Mouse (Mus musculus) testis, postnatal 10 days (tissue): ENCODE data around the gene Nxf1.

ENCODE experiments used
- DNase-seq: peaks from one replicate; pipeline ENCODE4 v3.0.0; 2021; ENCODE audit warnings: low spot score

Nxf1 gene

GRCm38 (mm10) chr19:8770567-8771270, 13.8 kb downstream of the Nxf1 start, which contains the start of gene Tmem223:
Gene Tmem223, plus strand, starts transcription at chr19:8770996.
- peak; percentile 84 for DNase-seq

- DNase-seq, result no peak
Measured at GRCm38 (mm10) chr19:8772996-8773395, 16.1 kb downstream of the Nxf1 start.

DNA sequence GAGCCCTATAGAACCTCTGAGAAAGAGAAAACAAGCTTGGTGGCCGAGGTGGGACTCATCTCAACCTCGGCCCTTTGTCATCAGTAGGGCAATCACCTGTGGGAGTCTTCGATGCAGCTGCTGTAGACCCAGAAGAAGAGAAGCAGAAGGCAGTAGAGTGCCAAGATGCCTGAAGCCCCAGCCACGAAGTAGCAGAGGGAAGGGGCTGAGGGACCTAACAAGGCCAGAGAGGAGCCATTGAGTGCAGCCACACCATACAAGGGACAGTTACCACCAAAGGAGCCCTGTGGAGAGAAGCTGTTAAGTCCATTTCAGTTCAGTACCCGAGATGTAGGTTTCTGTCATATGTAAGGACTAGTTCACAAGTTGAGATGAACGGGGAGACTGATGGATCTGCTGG, 16.5 kb downstream of the Nxf1 start:
- DNase-seq, result no peak

GRCm38 (mm10) chr19:8774086-8774835, 17.4 kb downstream of the Nxf1 start, which contains the start of gene Tmem179b:
Gene Tmem179b, minus strand, starts transcription at chr19:8774467.
- peak; percentile 98 for DNase-seq

GRCm38 (mm10) chr19:8774951-8775421, 18.1 kb downstream of the Nxf1 start:
- DNase-seq, result peak; percentile 63

DNA sequence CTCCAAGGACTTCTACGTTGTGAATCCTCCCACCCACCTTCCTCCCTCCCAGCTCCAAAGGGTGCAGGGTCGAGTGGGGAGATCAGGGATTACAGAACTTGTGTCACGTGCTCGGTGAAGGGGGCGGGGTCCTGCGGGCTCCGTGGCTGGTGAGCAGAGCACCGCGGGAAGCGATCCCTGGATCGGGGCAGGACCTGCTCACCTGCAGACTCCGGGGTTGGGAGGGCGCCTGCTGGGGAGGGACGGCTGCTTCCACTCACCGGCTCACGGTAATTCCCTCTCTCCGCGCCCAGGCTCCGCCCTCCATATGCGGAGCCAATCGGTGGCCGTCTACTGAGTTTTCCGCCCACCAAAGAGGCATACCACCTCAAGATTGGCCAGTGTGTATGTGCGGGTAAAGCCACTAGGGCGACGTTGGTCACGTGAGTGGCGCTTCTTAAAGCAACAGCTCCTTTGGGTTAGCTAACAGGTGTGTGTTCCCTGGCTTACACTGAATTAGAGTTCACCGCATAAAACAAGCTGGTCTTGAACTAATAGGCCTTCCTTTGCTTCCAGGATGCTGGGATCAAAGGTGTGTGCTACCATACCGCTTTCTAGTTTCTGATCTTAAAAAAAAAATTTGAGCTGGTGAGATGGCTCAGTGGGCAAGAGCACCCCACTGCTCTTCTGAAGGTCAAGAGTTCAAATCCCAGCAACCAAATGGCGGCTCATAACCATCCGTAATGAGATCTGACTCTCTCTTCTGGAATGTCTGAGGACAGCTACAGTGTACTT, 29.3 kb downstream of the Nxf1 start, which contains the start of gene Taf6l:
Gene Taf6l, minus strand, starts transcription at position 410 of the 774 bp plus-strand sequence.
- DNase-seq, result peak; percentile 87

DNA sequence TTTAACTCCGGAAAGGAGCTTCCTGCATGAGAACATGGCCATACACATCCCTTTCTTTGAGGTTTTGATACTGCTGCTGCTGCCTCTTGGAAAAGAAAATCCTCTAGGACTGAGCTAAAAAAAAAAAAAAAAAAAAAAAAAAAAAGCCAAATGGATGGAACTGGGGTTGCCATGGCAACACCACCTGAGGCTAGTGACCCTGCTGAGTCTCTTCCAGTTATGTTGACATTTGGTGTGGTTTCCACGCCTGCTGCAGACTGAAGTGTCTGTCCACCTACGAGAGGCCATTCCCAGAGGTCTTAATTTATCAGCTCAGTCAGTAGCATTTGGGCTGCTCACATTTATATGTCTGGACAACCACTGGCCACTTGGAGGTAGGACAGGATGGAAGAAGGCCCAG, 31.6 kb downstream of the Nxf1 start:
- no peak for DNase-seq

DNA sequence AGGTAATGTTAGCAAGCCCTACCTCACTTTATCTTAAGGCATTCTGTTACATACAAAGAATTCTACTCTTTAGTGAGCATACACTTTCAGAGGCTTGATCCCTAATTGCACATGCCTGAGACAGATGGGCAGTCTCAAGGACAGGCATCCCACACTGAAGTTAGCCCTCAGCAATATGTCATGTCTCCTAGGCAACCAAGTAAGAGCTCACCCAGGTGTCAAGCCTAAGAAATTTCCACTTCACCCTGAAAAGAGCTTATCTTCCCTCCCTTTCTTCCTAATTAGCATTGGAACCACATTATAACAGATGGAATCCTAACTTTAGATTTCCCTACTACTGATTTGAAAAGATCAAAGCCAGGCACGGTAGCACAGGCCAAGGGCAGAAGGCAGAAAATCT, 32.3 kb downstream of the Nxf1 start:
- DNase-seq, result no peak

DNA sequence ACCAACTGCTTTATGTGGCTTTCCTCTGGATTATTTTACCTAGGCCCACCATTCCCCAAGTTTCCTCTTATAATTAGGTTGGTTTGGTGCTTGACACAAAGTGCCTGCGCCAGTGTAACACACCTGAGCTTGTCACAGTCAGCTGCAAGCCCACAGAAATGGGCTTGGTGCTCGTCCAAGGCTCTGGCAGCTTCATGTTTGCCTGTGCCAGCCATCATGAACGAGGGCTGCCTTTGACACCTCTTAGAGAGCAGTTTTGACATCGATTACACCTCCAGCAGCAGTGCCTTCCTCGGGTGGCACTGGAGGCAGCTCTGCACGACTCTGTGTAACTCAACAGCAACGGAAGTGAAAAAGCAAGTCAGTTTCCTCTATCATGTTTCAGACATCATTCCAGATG, 33.3 kb downstream of the Nxf1 start:
- no peak for DNase-seq

DNA sequence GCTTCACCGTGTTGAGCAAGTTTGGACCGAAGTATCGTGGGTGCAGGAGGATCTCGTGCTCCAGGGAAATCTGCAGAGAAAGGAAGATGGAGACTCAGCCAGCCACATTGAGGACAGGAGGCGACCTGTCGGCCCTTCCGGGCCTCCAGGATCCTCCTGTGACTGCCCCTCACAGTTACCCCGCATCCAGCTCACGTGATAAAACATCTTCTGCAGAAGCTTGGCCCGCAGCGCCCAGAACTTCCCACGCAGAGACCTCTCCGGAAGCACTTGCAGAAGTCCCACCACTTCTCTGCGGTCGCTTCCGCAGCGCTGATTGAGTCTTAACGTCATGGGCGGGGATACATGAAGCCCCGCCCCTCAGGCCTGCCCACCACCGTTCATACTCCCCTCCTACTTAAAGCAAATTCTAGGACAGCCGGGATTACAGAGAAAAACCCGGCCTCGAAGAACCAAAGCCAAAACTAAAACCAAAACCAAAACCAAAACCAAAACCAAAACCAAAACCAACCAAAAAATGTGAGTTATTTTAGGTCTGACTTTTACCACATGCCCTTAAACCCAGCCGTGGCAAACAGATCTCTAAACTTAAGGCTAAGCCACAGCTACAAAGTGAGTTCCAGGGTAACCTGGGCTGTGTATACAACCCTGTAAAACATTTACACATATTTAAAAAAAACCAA, 41.5 kb downstream of the Nxf1 start, which contains the start of gene Polr2g:
Gene Polr2g, minus strand, starts transcription at position 314 of the 683 bp plus-strand sequence.
- peak; percentile 92 for DNase-seq

- no peak for DNase-seq
Measured at GRCm38 (mm10) chr19:8798947-8799315, 42.1 kb downstream of the Nxf1 start.

DNA sequence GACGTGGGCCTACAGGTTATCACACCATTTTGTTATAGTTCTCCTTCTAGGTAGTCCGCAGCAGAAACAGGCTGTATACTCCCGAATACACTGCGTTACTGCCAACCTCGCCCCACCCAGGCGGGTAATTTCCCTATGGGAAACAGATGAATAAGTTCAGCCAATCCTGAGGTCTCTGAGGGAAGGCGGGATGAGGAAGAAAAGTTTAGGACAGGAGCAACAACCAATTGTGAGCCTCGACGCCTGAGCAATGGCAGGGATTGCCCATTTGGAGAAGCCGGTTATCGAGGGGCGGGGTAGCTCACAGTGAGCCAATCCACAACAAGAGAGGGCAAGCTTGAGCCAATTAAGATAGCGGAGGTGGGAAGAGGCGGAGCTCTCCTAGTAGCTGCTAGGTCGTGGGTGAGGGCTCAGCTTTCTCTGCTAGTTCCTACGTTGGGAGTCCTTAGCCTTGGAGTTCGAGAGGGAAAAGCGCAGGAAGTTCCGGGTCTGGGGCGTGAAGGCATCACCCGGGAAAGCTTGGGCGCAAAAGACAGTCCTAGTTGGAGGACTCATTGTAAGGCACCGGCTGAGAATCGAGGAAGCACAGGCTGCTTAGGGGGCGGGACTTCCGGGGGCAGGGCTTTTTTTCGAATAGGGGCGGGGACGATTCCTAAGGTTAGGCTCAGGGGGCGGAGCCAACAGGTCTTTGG, 45.4 kb downstream of the Nxf1 start, which contains the start of gene Zbtb3:
Gene Zbtb3, plus strand, starts transcription at position 426 of the 692 bp plus-strand sequence.
- peak; percentile 92 for DNase-seq

DNA sequence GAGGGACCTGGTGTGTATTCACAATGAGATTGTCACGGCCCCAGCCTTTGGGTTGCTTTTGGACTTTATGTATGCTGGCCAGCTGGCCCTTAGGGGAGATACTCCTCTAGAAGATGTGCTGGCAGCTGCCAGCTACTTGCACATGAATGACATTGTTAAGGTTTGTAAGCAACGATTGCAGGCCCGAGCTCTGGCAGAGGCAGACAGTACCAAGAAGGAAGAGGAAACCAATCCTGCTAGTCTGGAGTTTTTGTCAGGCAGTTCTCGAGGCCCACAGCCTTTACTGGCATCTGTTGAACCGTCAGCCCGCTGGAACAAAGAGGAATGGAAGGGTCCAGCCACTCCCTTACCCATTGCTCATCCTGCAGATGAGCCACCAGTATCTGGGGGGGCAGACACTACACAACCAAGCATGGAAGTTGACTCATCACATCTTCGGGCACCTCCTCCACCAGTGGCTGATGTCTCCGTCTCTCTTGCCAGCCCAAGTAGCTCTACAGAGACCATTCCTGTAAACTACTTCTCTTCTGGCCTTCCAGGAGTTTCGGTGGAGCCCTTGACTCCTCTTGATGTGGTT, 46.4 kb downstream of the Nxf1 start:
- DNase-seq, result no peak

DNA sequence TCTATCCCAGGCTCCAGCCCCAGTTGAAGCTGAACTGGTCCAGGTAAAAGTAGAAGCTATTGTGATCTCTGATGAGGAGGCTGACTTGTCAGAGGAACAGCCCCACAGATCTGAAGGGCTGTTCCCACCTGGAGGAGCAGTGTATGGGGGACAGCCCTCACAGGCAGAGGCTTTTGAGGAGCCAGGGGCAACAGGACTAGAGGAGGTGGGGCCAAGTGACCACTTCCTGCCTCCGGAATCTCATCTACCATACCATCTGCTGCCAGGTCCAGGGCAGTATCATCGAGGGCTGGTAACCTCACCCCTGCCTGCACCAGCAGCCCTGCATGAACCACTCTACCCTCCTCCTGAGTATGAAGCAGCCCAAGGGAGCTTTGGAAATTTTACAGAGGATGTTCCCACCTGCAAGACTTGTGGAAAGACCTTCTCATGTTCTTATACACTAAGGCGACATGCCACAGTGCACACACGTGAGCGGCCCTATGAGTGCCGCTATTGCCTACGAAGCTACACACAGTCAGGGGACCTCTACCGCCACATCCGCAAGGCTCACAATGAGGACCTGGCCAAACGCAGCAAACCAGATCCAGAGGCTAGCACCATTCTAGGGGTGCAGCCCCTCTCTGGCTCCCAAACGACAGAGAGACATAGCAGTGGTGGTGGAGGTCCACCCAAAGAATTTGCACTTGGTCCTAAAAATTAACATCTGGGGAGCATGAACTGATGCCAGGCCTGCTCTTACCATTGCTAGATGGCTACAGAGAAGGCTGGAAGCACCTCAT, 47.2 kb downstream of the Nxf1 start:
- no peak for DNase-seq

GRCm38 (mm10) chr19:8806810-8807209, 49.9 kb downstream of the Nxf1 start:
- DNase-seq, result no peak

DNA sequence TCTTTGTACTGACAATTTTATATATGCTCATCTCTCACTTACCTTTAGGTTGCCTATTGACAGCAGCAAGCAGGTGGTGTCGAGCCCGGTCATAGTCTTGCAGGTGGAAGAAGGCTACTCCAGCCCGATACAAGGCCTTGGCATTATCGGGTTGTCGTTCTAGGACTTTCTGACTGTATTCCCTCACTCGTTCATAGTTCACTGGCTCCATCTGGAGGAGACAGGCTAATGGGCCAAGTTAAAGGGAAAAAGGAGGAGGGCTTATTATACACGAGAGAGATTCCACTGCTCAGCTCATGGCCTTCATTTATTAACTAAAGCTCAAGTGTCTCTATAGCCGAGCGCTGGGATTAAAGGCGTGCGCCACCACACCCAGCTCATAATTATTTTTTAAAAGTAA, 58.9 kb downstream of the Nxf1 start:
- no peak for DNase-seq

DNA sequence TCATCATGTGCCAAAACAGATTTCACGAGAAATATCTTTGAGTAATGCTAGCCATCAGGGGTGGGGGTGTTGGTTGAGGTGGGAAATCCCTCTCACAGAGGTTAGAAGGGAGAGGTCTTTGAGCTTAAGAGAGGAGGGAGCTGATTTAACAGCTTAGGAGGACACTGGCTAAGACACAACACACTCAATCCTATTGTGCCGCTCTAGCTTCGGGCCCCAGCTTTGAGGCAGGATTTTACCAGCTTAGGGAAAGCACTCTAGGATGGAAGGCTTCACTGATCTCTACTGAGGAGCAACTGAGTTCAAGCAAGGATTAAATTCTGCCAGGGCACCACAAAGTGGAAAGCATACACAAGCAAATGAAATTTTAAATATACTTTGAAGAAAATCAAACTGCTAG, 60.1 kb downstream of the Nxf1 start:
- no peak for DNase-seq

DNA sequence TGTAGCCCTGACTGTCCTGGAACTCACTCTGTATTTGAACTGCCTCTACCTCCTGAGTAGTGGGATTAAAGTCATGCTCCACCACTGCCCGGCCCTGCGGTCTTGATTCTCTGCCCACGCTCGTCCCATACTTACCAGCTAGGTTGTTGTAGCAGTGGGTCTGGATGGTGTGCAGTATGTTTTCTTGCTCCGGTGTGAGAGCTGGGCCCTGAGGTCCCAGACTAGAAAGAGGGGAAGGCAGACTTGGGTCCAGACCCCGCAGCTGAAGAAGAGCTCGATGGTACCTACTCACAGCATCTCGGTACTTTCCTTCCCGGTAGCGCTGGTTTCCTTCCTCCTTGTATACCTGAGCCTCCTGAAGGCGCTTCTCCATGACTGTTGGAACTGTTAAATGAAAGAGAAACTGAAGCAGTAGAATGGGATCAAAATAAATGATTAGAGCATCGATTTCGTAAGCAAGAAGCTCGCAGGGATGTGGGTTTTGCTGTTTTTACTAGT, 61.5 kb downstream of the Nxf1 start:
- no peak for DNase-seq

GRCm38 (mm10) chr19:8818801-8819595, 62.1 kb downstream of the Nxf1 start, which contains the start of gene Ttc9c:
Gene Ttc9c, minus strand, starts transcription at chr19:8819333.
- peak; percentile 96 for DNase-seq
